Mouse (Mus musculus) embryonic facial prominence, embryonic 13.5 days (tissue): ENCODE measurements at regions not wholly inside any gene's neighbourhood (a gene's known extent, or its start where the extent isn't known, plus 50 kb on each side); places are given as distances from the start of the nearest gene placed in this dataset.

ENCODE experiments used
- ATAC-seq: fragments of 200-750 bp; cut with Nextera tagmentation; 2 replicates; pipeline ENCODE4 v1.8.0; 2017; ENCODE audit warnings: low read depth; ENCODE audit not compliant: insufficient number of reproducible peaks, insufficient read depth, low FRiP score, low TSS enrichment
- H3K27ac ChIP-seq: fragments of 300-500 bp; sonication (generic); 2 replicates; pipeline ENCODE4 v1.5.1; 2015; ENCODE audit warnings: moderate library complexity, mild to moderate bottlenecking, inconsistent platforms
- H3K27me3 ChIP-seq: fragments of 300-500 bp; sonication (generic); 2 replicates; pipeline ENCODE4 v1.6.1; 2015; ENCODE audit warnings: mild to moderate bottlenecking, inconsistent platforms
- H3K36me3 ChIP-seq: fragments of 300-500 bp; sonication (generic); 2 replicates; pipeline ENCODE4 v1.6.1; 2015; ENCODE audit warnings: mild to moderate bottlenecking, inconsistent platforms
- H3K4me1 ChIP-seq: fragments of 300-500 bp; sonication (generic); 2 replicates; pipeline ENCODE4 v1.6.1; 2015; ENCODE audit warnings: inconsistent platforms
- H3K4me2 ChIP-seq: fragments of 300-500 bp; sonication (generic); 2 replicates; pipeline ENCODE4 v1.6.1; 2015; ENCODE audit warnings: moderate library complexity, mild to moderate bottlenecking, inconsistent platforms
- H3K4me3 ChIP-seq: fragments of 300-500 bp; sonication (generic); 2 replicates; pipeline ENCODE4 v1.5.1; 2015; ENCODE audit warnings: mild to moderate bottlenecking, inconsistent platforms
- H3K9ac ChIP-seq: fragments of 300-500 bp; sonication (generic); 2 replicates; pipeline ENCODE4 v1.6.1; 2015; ENCODE audit warnings: mild to moderate bottlenecking, inconsistent platforms
- H3K9me3 ChIP-seq: fragments of 300-500 bp; sonication (generic); 2 replicates; pipeline ENCODE4 v1.6.1; 2016; ENCODE audit warnings: inconsistent platforms
- WGBS: fragments of 180-500 bp; shearing (Covaris S2); methylation state at CpG from one replicate; pipeline ENCODE4 v1.1.7; 2015; ENCODE audit warnings: mixed read lengths; 5-methylcytosine and 5-hydroxymethylcytosine counted together

DNA sequence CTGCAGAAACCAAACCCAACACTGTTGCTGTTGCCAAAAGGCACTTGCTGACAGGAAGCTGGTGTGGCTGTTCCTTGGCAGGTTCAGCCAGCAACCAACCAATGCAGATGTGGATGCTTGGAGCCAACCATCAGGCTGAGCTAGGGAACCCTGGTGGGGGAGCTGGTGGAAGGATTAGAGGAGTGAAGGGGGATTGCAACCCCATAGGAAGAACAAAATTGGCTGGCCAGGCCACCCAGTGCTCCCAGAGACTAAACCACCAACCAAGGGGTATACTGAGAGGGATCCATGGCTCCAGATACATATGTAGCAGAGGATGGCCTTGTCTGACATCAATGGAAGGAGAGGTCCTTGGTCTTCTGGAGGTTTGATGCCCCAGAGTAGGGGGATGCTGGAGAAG is 218.5 kb downstream of the Rchy1 start:
- H3K27me3 ChIP-seq: no peaks in the 10 kb centered on the region
- no peaks in the 10 kb centered on the region for H3K36me3 ChIP-seq
- peaks cover 6% of the 10 kb centered on the region; the same call in 1 of the 2 replicates for H3K4me1 ChIP-seq

DNA sequence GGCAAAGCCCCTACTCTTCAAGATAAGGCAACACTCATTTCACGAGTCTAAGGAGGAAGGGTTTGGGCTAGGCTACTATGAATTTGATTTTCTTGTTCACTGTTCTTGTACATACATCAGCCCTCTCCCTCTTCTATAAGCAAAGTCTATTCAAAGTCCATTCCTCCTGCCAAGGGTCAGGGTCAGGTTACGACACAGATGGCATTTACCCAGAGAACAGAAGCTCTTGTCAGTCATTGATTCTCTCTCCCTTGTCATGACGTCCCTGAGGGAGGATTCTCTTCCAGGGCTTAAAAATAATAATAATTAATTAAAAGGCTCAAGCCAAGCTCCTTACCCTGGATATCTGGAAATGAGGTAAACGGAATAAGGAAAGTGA is 222.7 kb downstream of the Rchy1 start:
- H3K9ac ChIP-seq: no peak overlapping the region
- no peak overlapping the region for H3K27ac ChIP-seq
- H3K27me3 ChIP-seq: no peaks in the 10 kb centered on the region
- no peaks in the 10 kb centered on the region for H3K9me3 ChIP-seq
- no peaks in the 10 kb centered on the region for H3K36me3 ChIP-seq
- ATAC-seq: no peak
- H3K4me3 ChIP-seq: no peak overlapping the region
- WGBS: 21% methylated on average over 4 of the region's 4 CpGs
- H3K4me1 ChIP-seq: peaks cover 7% of the 10 kb centered on the region; the same call in 1 of the 2 replicates
- H3K4me2 ChIP-seq: no peak overlapping the region

More for the DNA sequence above, 218.5 kb downstream of the Rchy1 start:
- H3K27ac ChIP-seq: no peak overlapping the region
- H3K9ac ChIP-seq: no peak overlapping the region
- no peaks in the 10 kb centered on the region for H3K9me3 ChIP-seq
- no peak overlapping the region for H3K4me3 ChIP-seq
- ATAC-seq: no peak
- no peak overlapping the region for H3K4me2 ChIP-seq

DNA sequence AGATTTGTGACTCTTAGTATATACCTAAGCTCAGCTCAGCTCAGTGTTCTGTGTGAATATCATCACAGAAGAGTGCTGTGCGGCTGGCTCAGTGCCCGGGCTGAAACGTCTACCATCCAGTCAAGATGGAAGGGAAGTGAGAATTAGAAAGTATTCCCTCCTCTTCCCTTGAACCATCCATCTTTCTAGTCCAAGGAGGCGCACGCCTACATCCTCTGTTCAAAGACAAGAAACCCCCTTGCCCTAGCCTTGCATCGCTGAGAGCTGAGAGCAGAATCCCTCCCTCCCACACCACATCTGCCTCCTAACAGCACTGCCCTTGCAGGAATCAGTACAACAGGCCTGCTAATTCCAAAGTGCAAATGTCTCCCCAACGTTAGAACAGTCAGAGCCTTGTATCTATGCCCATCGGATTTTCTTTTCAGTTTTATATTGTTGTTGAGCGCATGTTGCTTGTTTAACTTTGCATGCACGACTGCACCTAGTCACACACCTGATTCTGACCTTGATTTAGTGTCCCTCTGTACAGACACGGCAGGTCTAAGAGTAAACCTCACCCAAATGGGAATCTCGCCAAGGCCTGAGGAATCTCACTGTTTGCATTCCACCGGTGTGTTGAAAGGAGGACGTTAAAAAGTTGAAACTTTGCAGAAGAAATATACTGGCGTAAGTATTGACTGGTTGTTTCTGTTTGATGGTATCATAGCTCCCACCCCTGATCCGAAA is 222.2 kb downstream of the Parm1 start:
- no peak overlapping the region for H3K4me2 ChIP-seq
- 57% methylated on average over 16 of the region's 16 CpGs for WGBS
- no peak overlapping the region for H3K9ac ChIP-seq

GRCm38 (mm10) chr5:91732002-91732401 is 214.6 kb downstream of the Parm1 start:
- WGBS: 86% methylated on average over 5 of the region's 5 CpGs
- H3K27ac ChIP-seq: no peak overlapping the region
- no peak for ATAC-seq
- H3K4me1 ChIP-seq: no peaks in the 10 kb centered on the region
- H3K27me3 ChIP-seq: no peaks in the 10 kb centered on the region
- H3K9ac ChIP-seq: no peak overlapping the region
- no peaks in the 10 kb centered on the region for H3K36me3 ChIP-seq
- H3K4me3 ChIP-seq: no peak overlapping the region
- no peak overlapping the region for H3K4me2 ChIP-seq
- no peaks in the 10 kb centered on the region for H3K9me3 ChIP-seq

More for the DNA sequence above, 222.2 kb downstream of the Parm1 start:
- Histone ChIP-seq H3K9me3 (no peaks in the 10 kb centered on the region), H3K36me3 (no peaks in the 10 kb centered on the region), H3K27ac (no peak overlapping the region), H3K27me3 (no peaks in the 10 kb centered on the region), H3K4me3 (no peak overlapping the region), H3K4me1 (peaks cover 7% of the 10 kb centered on the region; the same call in 1 of the 2 replicates)
- ATAC-seq: no peak

DNA sequence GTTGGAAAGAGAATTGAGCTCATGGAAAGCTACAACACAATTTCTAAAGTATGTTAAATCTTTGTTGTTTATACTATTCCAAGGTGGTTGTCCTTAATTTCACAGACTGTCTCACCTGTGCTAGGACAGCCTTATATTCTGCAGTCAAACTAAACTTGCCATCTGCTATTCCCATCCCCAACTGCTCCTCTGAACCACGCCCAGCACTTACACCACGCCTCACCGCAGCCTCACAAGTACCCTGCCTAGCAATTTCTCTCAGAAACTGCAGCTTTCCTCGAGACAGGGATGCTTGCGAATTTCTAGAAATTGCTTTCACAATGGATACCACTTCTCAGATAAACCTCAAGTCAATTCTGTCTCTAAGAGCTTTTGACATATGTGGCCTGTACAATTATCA is 213.7 kb downstream of the Parm1 start:
- no peak for ATAC-seq
- 78% methylated on average over 5 of the region's 5 CpGs for WGBS

GRCm38 (mm10) chr5:91729868-91730267 is 212.5 kb downstream of the Parm1 start:
- H3K4me1 ChIP-seq: 0 out of 2 replicates have a peak, but pooled peaks cover 2% of the 10 kb centered on the region
- no peak for ATAC-seq
- no peak overlapping the region for H3K9ac ChIP-seq
- no peaks in the 10 kb centered on the region for H3K9me3 ChIP-seq
- 38% methylated on average over 3 of the region's 3 CpGs for WGBS
- H3K27ac ChIP-seq: no peak overlapping the region
- no peaks in the 10 kb centered on the region for H3K36me3 ChIP-seq
- no peak overlapping the region for H3K4me2 ChIP-seq
- no peak overlapping the region for H3K4me3 ChIP-seq
- no peaks in the 10 kb centered on the region for H3K27me3 ChIP-seq

More for the DNA sequence above, 213.7 kb downstream of the Parm1 start:
- Histone ChIP-seq H3K27me3 (no peaks in the 10 kb centered on the region), H3K9ac (no peak overlapping the region), H3K27ac (no peak overlapping the region), H3K4me3 (no peak overlapping the region), H3K4me2 (no peak overlapping the region), H3K36me3 (no peaks in the 10 kb centered on the region), H3K9me3 (no peaks in the 10 kb centered on the region), H3K4me1 (0 out of 2 replicates have a peak, but pooled peaks cover under 1% of the 10 kb centered on the region)

DNA sequence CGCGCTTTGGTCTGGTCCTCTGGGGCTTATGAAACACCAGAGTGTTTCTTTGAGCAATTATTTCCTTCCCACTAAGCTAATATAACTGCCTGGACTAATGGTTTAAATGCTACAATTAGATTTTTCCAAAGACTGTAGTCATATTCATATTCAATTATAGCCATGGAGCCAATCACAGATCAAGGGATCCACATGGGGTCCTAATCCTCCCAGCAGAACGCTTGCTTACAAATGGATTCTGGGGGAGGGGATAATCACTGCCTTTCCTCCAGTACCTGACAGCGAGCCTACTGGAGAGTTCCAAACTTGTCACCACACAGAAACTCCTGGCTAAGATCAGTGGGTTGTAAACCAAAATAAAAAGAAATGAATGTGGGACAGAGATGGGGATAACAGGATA is 212.0 kb downstream of the Parm1 start:
- no peak for ATAC-seq
- Histone ChIP-seq H3K4me3 (no peak overlapping the region), H3K36me3 (no peaks in the 10 kb centered on the region), H3K9me3 (no peaks in the 10 kb centered on the region), H3K27ac (no peak overlapping the region), H3K4me1 (0 out of 2 replicates have a peak, but pooled peaks cover 2% of the 10 kb centered on the region), H3K4me2 (no peak overlapping the region), H3K9ac (no peak overlapping the region), H3K27me3 (no peaks in the 10 kb centered on the region)
- WGBS: 47% methylated on average over 4 of the region's 4 CpGs

- Histone ChIP-seq H3K9ac (no peak overlapping the region), H3K27me3 (no peaks in the 10 kb centered on the region), H3K4me3 (no peak overlapping the region), H3K4me1 (peaks cover 19% of the 10 kb centered on the region), H3K9me3 (no peaks in the 10 kb centered on the region), H3K36me3 (no peaks in the 10 kb centered on the region), H3K27ac (no peak overlapping the region), H3K4me2 (no peak overlapping the region)
- 64% methylated on average over 2 of the region's 2 CpGs for WGBS
- ATAC-seq: no peak
Observed at GRCm38 (mm10) chr5:91727448-91727847, 210.0 kb downstream of the Parm1 start.

GRCm38 (mm10) chr5:91726118-91726500 is 208.7 kb downstream of the Parm1 start:
- no peak overlapping the region for H3K4me2 ChIP-seq
- H3K36me3 ChIP-seq: no peaks in the 10 kb centered on the region
- H3K27ac ChIP-seq: no peak overlapping the region
- 60% methylated on average over 6 of the region's 6 CpGs for WGBS
- H3K9ac ChIP-seq: no peak overlapping the region
- no peak for ATAC-seq
- H3K4me1 ChIP-seq: peaks cover 21% of the 10 kb centered on the region
- no peaks in the 10 kb centered on the region for H3K27me3 ChIP-seq
- no peaks in the 10 kb centered on the region for H3K9me3 ChIP-seq
- no peak overlapping the region for H3K4me3 ChIP-seq

DNA sequence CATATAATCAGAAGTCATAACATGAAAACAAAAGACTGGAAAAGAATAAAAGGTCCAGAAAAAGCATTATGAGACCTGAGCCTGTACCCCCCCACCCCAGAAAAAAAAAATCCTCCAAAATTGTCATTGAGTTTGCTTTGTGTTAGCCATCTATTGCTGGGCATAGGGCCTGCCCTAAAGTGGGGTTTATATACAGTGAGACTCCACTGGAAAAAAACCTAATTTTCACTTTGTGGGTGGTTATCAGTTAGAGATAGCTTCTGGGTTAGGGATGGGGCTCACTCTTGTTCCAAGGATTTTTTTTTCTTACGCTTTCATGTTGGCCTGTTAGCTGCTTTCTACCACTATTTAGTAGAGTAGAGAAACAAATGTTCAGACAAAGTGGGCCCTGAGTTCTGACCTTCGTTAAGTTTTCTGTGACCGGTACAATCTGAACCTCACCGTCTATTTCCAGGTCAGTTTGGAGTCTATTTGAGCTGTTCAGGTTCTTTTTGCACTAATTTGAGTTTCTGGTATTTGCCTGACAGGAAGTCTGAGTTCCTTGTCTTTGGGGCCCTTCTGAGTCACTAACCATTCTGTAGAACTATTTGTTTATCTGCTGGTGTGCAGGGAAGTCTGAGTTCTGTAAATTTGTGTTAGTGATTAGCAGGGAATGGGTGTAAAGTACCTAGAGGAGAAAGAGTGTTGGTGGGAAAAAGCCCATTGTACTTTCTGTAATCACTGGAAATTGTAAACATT is 208.1 kb downstream of the Parm1 start:
- H3K4me3 ChIP-seq: no peak overlapping the region
- peaks cover 21% of the 10 kb centered on the region for H3K4me1 ChIP-seq
- H3K4me2 ChIP-seq: no peak overlapping the region
- no peaks in the 10 kb centered on the region for H3K27me3 ChIP-seq
- WGBS: 68% methylated on average over 4 of the region's 4 CpGs
- no peak overlapping the region for H3K27ac ChIP-seq
- H3K36me3 ChIP-seq: no peaks in the 10 kb centered on the region
- ATAC-seq: no peak
- H3K9me3 ChIP-seq: no peaks in the 10 kb centered on the region
- no peak overlapping the region for H3K9ac ChIP-seq

- no peak for ATAC-seq
- Histone ChIP-seq H3K4me2 (no peak overlapping the region), H3K36me3 (no peaks in the 10 kb centered on the region), H3K27ac (no peak overlapping the region), H3K4me1 (peaks cover 21% of the 10 kb centered on the region), H3K9ac (no peak overlapping the region), H3K4me3 (no peak overlapping the region), H3K9me3 (no peaks in the 10 kb centered on the region), H3K27me3 (no peaks in the 10 kb centered on the region)
- WGBS: 100% methylated on average over 1 of the region's 1 CpGs
Observed at GRCm38 (mm10) chr5:91724881-91725280, 207.5 kb downstream of the Parm1 start.

- Histone ChIP-seq H3K4me2 (no peak overlapping the region), H3K27ac (peak overlapping the region; percentile 35; the same call in 1 of the 2 replicates), H3K9me3 (no peaks in the 10 kb centered on the region), H3K9ac (no peak overlapping the region), H3K4me1 (peaks cover 21% of the 10 kb centered on the region), H3K27me3 (no peaks in the 10 kb centered on the region), H3K36me3 (no peaks in the 10 kb centered on the region), H3K4me3 (no peak overlapping the region)
- no peak for ATAC-seq
- WGBS: 22% methylated on average over 1 of the region's 1 CpGs
Observed at GRCm38 (mm10) chr5:91723416-91723815, 206.0 kb downstream of the Parm1 start.
